Mouse (Mus musculus) left cerebral cortex, adult 18-20 months (tissue): ENCODE measurements at regions not wholly inside any gene's neighbourhood (a gene's known extent, or its start where the extent isn't known, plus 50 kb on each side); places are given as distances from the start of the nearest gene placed in this dataset.

ENCODE experiments used
- DNase-seq, 2 experiments: peaks; one replicate each; pipeline ENCODE4 v3.0.0; 2021 to 2022; ENCODE audit warnings: low spot score in 2 of 2, mixed read lengths in 1 of 2

GRCm38 (mm10) chr14:72226946-72227345 is 264.7 kb downstream of the Gm9195 start:
- DNase-seq, result no peak

GRCm38 (mm10) chr14:72222836-72223235 is 268.8 kb downstream of the Gm9195 start:
- no peak for DNase-seq

GRCm38 (mm10) chr14:72219523-72219922 is 272.1 kb downstream of the Gm9195 start:
- DNase-seq, result no peak

- DNase-seq, result no peak
These were observed 291.3 kb downstream of the Gm9195 start for GRCm38 (mm10) chr14:72200307-72200706.

GRCm38 (mm10) chr14:72199900-72200299 is 291.7 kb downstream of the Gm9195 start:
- no peak for DNase-seq

- DNase-seq, result no peak
These were observed 293.7 kb downstream of the Gm9195 start for GRCm38 (mm10) chr14:72197972-72198371.

- DNase-seq, result peak; percentile 41 to 54
These were observed 304.2 kb downstream of the Gm9195 start for GRCm38 (mm10) chr14:72187329-72187984.

GRCm38 (mm10) chr14:72175751-72176150 is 315.9 kb downstream of the Gm9195 start:
- no peak for DNase-seq

- no peak for DNase-seq
These were observed 318.9 kb downstream of the Gm9195 start for GRCm38 (mm10) chr14:72172549-72173405.

- DNase-seq, result no peak
These were observed 319.9 kb downstream of the Gm9195 start for GRCm38 (mm10) chr14:72171777-72172176.

GRCm38 (mm10) chr14:72158537-72159323 is 332.9 kb downstream of the Gm9195 start:
- no peak for DNase-seq

- no peak for DNase-seq
These were observed 336.3 kb downstream of the Gm9195 start for GRCm38 (mm10) chr14:72155197-72155907.

GRCm38 (mm10) chr14:72151676-72152075 is 340.0 kb downstream of the Gm9195 start:
- no peak for DNase-seq

- DNase-seq, result no peak
These were observed 342.2 kb downstream of the Gm9195 start for GRCm38 (mm10) chr14:72149463-72149862.

GRCm38 (mm10) chr14:72148886-72149285 is 342.8 kb downstream of the Gm9195 start:
- no peak for DNase-seq

- no peak for DNase-seq
These were observed 345.3 kb downstream of the Gm9195 start for GRCm38 (mm10) chr14:72146381-72146780.

- DNase-seq, result no peak
These were observed 348.7 kb downstream of the Gm9195 start for GRCm38 (mm10) chr14:72142883-72143487.

GRCm38 (mm10) chr14:72141136-72141535 is 350.5 kb downstream of the Gm9195 start:
- no peak for DNase-seq

- no peak for DNase-seq
These were observed 361.5 kb downstream of the Gm9195 start for GRCm38 (mm10) chr14:72130149-72130548.

GRCm38 (mm10) chr14:72121786-72122185 is 369.9 kb downstream of the Gm9195 start:
- DNase-seq, result no peak

GRCm38 (mm10) chr14:72121006-72121405 is 370.6 kb downstream of the Gm9195 start:
- DNase-seq, result no peak
